Mouse (Mus musculus): ENCODE results near the gene Nuak1.
A peak's percentile ranks its signal among the peaks of the same experiment; 100 is the strongest.
"Not testable (repeated sequence)": the region's sequence is repeated elsewhere in the genome, so short reads cannot be mapped to it uniquely, and the experiment has no call there.

Gene Nuak1

DNA sequence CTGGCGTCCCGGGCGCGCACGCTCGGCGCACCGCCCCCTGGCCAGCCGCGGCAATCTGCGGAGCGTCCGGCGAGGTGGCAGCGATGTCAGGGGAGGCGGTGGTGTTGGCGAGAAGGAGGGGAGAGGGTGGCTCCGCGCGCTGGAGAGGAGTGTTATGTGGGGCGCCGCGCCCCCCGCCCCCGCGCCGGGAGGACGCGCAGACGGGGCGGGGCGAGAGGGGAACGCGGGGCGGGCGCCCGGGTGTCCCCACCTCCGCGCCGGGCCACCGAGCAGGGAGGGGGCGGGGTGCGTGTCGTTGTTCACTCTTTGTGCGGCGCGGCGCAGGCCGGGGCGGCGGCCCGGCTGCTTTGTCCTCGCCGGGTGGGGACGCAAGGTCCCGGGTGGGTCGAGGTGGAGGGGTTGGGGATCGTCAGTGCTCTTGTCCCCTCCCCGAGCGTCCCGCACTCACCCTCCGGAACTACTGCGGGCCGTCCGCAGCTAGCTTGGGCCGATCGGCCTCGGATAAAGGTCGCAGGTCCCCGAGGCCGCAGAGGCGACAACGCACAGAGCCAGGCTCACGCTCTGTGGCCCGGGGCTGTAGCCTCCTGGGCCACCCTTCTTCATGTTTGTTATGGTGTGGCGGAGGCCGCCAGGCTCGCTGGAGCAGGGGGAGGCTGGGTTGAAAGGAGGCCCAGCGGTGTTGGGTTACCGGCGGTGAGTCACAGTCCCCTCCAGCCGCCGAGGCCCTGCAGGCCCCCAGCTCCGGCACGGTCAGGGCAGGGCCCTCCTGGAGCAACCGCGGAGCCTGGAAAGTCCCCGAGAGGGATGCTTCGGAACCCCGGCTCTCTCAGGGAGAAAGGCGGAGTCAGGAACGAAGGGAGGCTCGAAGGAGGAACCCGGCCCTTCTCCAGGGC is at the start of gene Nuak1:
Gene Nuak1 (minus strand): TSS at position 57 of the 893 bp plus-strand sequence.
- peak; percentile 47 for DNase-seq (ENCODE audit: low read depth, low spot score)

DNA sequence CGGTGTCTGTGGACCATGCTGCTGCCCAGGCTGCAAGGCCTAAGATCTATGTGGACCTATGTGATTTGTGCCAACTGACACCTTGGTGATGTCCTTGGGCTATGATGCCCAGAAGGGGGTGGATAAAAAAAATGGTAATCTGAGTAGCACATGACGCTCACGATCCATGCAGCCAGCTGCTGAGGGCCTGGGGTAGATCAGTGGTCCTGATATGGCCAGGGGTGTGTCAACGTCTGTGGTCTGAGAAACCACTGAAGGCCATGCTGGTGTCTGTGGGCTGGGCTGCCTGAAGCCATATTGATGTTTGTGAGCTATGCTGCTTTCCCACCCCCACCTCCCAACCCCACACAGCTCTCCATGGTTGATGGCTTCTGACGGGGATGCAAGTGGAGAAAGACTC is 49.7 kb upstream of the Nuak1 start:
- no peak for DNase-seq (ENCODE audit: low read depth, low spot score)

DNA sequence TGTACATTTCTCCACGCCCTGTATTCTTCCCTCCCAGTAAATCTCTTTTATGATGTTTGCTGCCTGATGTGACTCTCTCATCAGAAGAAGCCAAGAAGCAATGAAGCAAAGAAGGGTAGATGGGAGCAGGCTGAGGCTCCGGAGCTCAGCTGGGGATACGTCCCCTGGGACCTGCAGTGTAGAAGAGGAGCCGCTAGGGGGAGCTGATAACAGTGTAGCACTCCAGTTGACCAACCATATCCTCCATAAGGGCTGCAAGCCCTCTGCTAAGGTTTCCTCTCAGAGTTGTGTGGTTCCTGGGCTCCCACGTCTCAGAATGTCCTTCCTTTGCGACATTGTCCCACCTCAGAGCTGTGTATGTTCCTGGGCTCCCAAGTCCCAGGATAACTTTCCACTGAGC is 47.9 kb upstream of the Nuak1 start:
- peak; percentile 15 for DNase-seq (ENCODE audit: low read depth, low spot score)

- no peak for DNase-seq (ENCODE audit: low read depth, low spot score)
These were observed 44.3 kb upstream of the Nuak1 start for GRCm38 (mm10) chr10:84484661-84485060.

- DNase-seq (ENCODE audit: low read depth, low spot score): no peak
These were observed 43.2 kb upstream of the Nuak1 start for GRCm38 (mm10) chr10:84483553-84483952.

DNA sequence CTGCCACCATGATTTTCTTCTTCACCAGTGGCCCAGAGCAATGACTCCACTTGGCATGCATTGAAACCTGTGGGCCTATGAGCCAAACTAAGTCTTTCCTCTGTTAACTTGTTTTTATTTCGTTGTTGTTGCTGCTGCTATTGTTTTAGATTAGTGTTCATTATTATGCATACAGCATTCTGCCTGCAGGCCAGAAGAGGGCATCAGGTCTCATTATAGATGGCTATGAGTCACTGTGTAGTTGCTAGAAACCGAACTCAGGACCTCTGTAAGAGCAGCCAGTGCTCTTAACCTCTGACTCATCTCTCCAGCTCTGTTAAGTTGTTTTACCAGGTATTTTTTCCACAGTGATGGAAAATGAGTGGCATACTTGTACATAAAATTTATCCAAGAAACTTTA is 42.7 kb upstream of the Nuak1 start:
- no peak for DNase-seq (ENCODE audit: low read depth, low spot score)

- DNase-seq (ENCODE audit: low read depth, low spot score): not testable (repeated sequence)
These were observed 42.0 kb upstream of the Nuak1 start for GRCm38 (mm10) chr10:84482418-84482817.

DNA sequence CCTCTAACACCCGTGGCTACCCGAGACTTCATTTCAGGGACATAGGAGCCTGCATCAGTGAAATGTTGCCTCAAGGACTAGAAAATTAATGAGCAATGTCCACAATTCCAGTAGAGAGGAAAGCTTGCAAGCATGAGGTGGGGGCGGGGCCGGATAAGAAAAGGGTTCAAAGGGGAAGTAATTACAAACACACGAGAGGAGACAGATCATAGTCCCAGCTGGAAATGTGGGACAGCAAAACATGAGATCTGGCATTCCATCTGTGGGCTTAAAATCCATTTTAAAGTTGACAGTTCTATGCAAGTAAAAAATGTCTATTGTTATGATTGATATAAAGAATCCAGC is 40.9 kb upstream of the Nuak1 start:
- DNase-seq (ENCODE audit: low read depth, low spot score): no peak

DNA sequence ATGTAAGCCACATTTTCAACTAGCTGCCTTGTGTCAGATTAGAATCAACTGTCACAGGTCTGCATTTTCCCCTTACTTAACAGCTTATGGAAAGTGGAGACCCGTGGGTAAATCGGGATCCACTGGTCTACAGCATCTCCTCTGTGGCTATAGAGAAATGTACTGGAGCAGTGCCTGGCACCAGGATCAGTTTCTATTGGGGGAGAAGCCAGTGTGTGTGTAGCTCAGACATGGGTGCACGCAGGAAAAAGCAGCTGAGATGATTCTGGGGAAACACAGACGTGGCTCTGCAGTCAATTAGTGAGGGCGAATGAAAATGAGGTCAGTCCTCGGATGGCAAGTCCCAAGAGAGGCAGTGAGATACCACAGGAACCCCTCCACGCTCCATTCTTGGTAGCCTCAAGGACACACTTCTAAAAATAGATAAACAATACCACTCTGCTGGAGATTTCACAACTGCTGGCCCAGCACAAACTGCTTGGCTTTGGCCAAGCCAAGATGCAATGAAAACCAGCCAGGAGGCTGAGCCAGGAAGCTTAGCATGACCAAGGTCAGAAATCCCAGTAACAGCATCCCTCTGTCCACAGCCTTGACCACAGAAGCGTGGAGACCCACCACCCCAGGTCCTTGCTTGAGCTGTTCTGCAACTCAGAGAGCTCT is 40.4 kb upstream of the Nuak1 start:
- no peak for DNase-seq (ENCODE audit: low read depth, low spot score)

GRCm38 (mm10) chr10:84480146-84480545 is 39.7 kb upstream of the Nuak1 start:
- no peak for DNase-seq (ENCODE audit: low read depth, low spot score)

GRCm38 (mm10) chr10:84477613-84478076 is 37.2 kb upstream of the Nuak1 start:
- no peak for DNase-seq (ENCODE audit: low read depth, low spot score)

DNA sequence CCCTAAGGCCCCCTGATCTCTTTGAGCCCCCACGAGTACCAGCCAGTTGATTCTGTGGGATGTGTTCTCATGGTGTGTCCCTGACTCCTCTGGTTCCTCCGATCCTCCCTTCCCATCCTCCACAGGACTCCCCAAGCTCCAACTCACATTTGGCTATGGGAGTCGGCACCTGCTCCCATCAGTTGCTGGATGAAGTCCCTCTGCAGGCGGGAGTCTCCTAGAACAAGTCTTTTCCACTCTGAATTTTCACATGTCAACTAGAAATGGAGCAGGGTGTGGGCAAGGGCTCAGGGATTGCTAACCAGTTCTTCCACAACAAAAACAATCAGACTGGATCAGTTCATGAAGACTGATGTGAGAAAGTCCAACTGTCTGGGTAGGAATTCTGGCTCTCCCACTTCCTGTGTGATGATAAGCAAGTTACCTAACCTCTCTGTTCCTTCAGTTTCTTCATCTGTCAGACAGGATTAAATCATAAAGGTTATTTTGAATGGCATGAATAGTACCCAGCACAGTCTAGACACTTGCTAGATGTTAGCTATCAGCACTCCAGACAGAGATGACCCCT is 36.7 kb upstream of the Nuak1 start:
- no peak for DNase-seq (ENCODE audit: low read depth, low spot score)

- DNase-seq (ENCODE audit: low read depth, low spot score): no peak
These were observed 27.3 kb upstream of the Nuak1 start for GRCm38 (mm10) chr10:84467555-84468164.

- DNase-seq (ENCODE audit: low read depth, low spot score): no peak
These were observed 25.1 kb upstream of the Nuak1 start for GRCm38 (mm10) chr10:84465511-84465910.

DNA sequence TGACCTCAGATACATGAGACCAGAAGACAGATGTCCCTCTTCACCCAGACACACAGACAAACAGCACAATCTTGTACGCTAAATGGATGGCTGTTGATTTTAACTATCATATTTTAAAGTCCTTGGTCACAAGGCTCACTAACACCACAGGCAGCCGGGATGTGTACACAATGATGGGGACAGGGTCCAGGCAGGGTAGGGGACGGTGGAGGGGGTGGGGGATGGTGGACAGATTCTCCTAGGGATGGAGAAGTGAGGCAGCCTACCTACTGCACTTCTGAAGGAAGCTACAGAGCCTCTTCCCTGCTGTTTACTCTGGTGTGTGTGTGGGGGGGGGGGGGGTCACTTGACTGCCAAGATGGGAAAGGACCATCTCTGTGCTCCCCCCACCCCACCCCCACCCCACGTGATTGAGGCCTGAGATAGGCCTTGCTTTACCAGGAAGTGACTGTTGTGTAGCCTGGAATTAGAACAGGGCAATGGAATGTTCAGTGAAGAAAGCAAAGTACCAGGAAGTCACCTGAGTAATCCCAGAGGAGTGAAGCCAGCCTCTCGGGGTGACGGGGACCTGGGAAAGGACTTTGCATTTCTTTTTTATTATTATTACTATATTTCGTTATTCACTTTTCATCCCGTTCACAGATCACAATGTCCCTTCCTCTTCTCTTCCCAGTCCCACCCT is 20.2 kb upstream of the Nuak1 start:
- DNase-seq (ENCODE audit: low read depth, low spot score): no peak

- no peak for DNase-seq (ENCODE audit: low read depth, low spot score)
These were observed 17.7 kb upstream of the Nuak1 start for GRCm38 (mm10) chr10:84458094-84458493.

DNA sequence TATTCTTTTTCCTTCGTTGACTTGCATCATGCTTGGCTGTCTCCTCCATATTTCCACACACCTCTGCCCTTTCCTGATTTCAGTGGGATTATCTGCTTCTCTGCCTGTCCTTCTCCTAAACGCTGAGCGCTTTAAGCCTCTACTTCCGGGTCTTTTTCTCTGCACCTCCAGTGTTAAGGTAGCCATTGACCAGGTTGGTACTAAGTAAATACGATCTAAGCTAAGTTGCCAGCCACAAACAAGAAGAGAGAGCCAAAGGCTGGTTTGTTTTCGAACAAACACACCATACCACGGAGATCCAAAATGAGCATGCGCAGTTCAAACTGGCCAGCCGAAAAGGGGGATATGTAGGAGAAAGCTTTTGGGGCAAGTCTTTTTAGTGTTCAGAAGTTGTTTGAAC is 17.1 kb upstream of the Nuak1 start:
- DNase-seq (ENCODE audit: low read depth, low spot score): no peak

GRCm38 (mm10) chr10:84456632-84457320 is 16.4 kb upstream of the Nuak1 start:
- DNase-seq (ENCODE audit: low read depth, low spot score): no peak

DNA sequence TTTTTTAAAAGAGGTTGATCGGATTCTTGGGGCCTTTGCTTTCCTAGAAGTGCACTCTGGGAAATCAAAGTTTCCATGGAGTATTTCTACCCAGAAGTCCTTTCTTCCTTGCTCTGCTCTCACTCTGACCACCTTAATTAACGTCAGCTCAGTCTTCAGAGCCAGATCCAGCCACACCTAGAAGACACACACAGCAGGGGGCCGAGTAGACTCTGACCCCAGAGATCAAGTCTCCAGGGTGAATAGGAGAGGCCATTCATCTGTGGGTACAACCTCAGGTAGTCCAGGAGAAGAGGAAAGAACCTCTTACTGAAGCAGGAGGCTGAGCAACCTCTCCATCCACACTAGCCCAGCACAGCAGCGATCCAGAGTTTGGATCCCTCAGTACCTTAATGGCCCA is 11.5 kb upstream of the Nuak1 start:
- no peak for DNase-seq (ENCODE audit: low read depth, low spot score)

DNA sequence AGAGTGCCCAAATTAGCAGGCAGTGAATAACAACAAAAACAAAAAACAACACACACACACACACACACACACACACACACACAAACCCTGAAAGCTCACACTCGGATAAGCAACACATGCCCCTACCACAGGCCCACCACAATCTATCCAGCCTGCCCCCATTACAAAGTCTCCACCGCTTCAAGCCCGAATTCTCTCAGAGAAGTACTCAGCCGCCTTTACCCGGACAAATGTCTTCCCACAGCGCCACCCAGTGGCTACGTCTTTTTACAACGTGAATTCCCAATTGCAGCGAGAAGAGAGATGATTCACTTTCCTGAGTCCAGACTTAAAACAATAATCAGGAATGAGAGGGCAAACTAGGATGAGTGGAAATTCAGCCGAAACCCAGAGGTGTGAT is 10.3 kb upstream of the Nuak1 start:
- DNase-seq (ENCODE audit: low read depth, low spot score): peak; percentile 49

GRCm38 (mm10) chr10:84449733-84450132 is 9.3 kb upstream of the Nuak1 start:
- no peak for DNase-seq (ENCODE audit: low read depth, low spot score)
